Mouse (Mus musculus): ENCODE data around the gene Xaf1.
"Not testable (repeated sequence)": the region's sequence is repeated elsewhere in the genome, so short reads cannot be mapped to it uniquely, and the experiment has no call there.

Gene Xaf1

GRCm38 (mm10) chr11:72314151-72314895 lies 12.9 kb downstream of the Xaf1 start, which contains the start of gene Fbxo39:
TSS of gene Fbxo39 (plus strand) at chr11:72314444.
- no peak for DNase-seq

- DNase-seq, result no peak
These were observed 16.6 kb downstream of the Xaf1 start for GRCm38 (mm10) chr11:72318026-72318425.

- no peak for DNase-seq
These were observed 23.0 kb downstream of the Xaf1 start for GRCm38 (mm10) chr11:72324431-72324830.

GRCm38 (mm10) chr11:72325701-72326100 lies 24.3 kb downstream of the Xaf1 start:
- DNase-seq, result no peak

- no peak for DNase-seq
These were observed 31.7 kb downstream of the Xaf1 start for GRCm38 (mm10) chr11:72332951-72333667.

- no peak for DNase-seq
These were observed 33.2 kb downstream of the Xaf1 start for GRCm38 (mm10) chr11:72334653-72335052.

- DNase-seq, result no peak
These were observed 35.3 kb downstream of the Xaf1 start for GRCm38 (mm10) chr11:72336726-72337125.

- DNase-seq, result no peak
These were observed 37.0 kb downstream of the Xaf1 start for GRCm38 (mm10) chr11:72338437-72338871.

GRCm38 (mm10) chr11:72339716-72340115 lies 38.3 kb downstream of the Xaf1 start:
- DNase-seq, result no peak

GRCm38 (mm10) chr11:72342549-72343237 lies 41.3 kb downstream of the Xaf1 start:
- DNase-seq, result peak; percentile 52

GRCm38 (mm10) chr11:72343238-72343625 lies 41.8 kb downstream of the Xaf1 start:
- not testable (repeated sequence) for DNase-seq

GRCm38 (mm10) chr11:72343904-72344303 lies 42.5 kb downstream of the Xaf1 start:
- DNase-seq, result no peak

- no peak for DNase-seq
These were observed 43.1 kb downstream of the Xaf1 start for GRCm38 (mm10) chr11:72344486-72344885.

- no peak for DNase-seq
These were observed 47.1 kb downstream of the Xaf1 start for GRCm38 (mm10) chr11:72348563-72348962.

GRCm38 (mm10) chr11:72349016-72349415 lies 47.6 kb downstream of the Xaf1 start:
- peak; percentile 53 for DNase-seq

- DNase-seq, result no peak
These were observed 48.2 kb downstream of the Xaf1 start for GRCm38 (mm10) chr11:72349652-72350051.

- DNase-seq, result no peak
These were observed 50.8 kb downstream of the Xaf1 start for GRCm38 (mm10) chr11:72352272-72352671.

- DNase-seq, result no peak
These were observed 51.8 kb downstream of the Xaf1 start for GRCm38 (mm10) chr11:72353186-72353585.

- peak; percentile 33 for DNase-seq
These were observed 53.7 kb downstream of the Xaf1 start for GRCm38 (mm10) chr11:72354971-72355728.

- peak; percentile 26 for DNase-seq
These were observed 60.2 kb downstream of the Xaf1 start for GRCm38 (mm10) chr11:72361385-72362346.

GRCm38 (mm10) chr11:72362347-72362741 lies 60.9 kb downstream of the Xaf1 start, which contains the start of gene Tekt1:
TSS of gene Tekt1 (minus strand) at chr11:72362442.
- DNase-seq, result no peak

All from cerebellum, adult 11 months (tissue).